Mouse (Mus musculus): ENCODE data around the gene Gm38394.

Gm38394 gene

DNA sequence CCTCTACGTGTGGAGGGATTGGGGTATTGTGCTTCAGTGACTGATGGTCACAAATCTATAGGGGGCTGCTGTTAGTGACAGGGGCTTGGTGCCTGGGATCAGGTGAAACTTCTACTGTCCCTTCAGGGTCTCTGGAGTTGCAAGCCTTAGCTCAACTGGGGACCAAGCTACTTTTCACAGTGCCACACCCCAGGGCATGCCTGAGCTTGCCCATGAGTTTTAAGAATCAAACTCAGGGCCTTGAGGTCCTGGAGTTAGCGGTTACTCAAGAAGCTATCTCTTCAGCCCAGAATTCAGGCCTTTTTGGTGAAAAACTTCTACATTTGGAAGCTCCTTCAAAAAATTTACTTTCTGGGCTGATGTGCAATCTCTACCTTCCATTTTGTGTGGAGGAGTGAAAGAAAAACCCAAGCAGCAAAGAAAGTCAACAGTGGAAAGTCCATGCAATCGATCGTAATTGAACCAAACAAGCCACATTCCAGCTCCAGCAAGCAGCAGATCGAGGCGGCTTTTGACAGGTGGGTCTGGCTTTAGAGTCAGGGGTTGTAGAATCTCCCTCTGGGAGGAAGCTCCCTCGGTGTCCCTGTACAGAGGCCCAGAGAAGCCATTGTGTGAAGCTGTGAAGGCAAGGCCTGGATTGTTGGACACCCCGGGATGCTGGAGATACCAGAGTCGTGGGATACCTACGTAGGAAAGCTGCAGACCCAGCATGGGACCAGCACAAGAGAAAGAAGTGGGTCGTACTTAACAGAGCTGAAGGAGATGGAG lies 3.3 kb upstream of the Gm38394 start:
- DNase-seq (ENCODE audit: low spot score in 2 of 2) = no peak

DNA sequence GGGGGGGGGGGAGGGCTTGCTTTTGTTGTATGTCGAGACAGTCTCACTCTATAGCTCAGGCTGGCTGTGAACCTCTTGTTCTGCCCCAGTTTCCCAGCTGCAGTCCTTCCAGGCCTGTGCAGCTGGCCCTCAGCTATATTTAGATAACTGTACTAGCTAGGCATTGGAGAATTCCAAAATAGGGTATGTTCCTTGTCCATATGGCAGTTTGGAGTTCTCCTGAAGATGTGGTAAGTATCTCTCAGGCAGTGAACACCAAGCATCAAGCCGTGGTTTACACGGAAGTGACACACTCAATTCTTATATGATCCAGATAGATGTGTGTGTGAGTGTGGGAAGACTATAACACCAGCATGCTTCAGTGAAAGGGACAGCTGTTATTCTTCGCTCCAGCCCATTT lies 2.3 kb upstream of the Gm38394 start:
- DNase-seq (ENCODE audit: low spot score in 2 of 2) = peak; percentile 58 to 61

DNA sequence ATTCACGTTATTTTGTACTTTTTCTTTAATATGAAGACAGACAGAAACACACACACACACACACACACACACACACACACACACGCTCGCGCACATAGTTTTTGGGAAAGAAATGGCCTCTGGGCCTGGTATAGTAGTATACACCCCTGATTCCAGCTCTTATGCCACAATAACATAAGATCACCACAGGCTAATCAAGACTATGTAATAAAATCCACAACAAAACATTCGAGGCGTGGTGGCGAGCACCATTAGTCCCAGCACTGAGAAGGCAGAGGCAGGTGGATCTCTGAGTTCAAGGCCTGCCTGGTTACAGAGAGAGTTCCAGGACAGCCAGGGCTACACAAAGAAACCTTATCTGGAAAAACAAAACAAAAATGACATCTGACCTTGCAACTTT lies 1.8 kb upstream of the Gm38394 start:
- DNase-seq (ENCODE audit: low spot score in 2 of 2) = no peak

DNA sequence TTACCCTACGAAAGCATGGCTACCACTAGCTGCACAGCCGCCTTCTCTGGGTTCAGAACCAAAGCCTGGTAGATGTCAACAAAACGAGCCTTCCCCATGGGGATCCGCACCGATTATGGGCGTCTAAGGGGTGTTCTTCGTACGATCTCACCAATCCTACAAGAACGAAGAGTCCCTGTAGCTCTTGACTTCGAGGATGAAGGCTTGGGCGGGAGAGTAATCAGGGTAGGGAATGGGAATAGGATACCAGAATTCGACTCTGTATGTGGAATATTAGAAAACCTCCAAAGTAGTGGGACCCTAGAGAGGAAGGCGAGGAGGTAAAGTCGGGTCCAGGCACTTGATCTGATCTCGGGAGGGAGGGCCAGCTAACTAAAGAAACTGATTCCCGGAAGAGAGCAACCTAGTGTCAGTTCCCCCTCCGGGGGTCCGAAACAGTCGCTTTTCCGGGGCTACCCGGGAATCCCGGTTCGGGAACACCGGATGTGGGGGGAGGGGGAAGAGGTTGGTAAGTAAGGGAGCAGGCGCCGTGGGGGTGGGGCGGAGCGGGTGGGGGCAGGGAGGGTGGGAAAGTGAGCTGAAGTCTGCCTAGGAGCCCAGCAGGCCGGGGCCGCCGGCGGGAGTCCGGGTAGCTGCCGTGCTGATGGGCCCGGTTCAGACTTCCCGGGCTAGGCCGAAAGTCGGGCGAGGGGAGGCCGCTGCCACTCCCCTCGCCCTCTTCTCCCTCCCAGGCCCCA lies 484 bp downstream of the Gm38394 start, which contains the start of gene Zbed6:
Zbed6 (minus strand) TSS at position 420 of the 737 bp plus-strand sequence.
- DNase-seq (ENCODE audit: low spot score in 2 of 2) = peak in 1 of 2 experiments; percentile 59

DNA sequence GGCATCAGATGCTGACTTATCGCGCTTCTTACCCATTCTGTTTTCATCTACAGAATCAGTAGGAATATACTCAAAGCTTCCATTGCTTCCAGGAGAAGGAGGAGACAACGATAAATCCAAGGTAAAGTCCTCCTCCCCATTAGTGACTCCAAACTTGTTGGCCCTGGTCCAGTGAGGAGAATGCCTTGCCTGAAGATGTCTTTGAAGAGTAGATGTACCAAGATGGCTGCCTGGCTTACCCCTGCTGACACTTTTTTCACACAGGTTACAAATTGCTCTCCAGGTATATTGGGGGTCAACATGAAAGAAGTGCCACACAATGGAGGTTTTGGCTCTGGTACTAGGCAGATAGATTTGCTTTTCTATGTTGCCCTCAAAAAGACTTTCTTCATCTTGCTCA lies 2.2 kb downstream of the Gm38394 start:
- DNase-seq (ENCODE audit: low spot score in 2 of 2) = no peak

DNA sequence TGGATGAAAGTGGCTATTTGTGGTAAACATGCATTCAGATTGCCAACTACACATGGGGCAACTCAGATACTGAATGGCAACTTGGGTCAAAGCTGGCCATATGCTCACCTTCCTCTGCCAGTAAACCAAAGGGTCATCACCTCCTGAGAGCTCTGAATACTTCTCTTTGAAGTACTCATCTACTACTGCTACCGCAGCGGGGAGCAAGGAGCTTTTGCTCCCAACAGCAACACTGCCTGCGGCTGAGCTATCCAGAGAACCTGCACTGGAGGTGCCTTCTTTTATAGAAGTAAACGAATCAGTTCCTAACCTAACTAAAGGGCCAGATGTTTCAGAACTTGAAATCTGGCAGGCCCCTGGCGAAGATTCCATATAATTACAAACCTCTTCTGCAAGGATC lies 4.3 kb downstream of the Gm38394 start:
- no peak for DNase-seq (ENCODE audit: low spot score in 2 of 2)

DNA sequence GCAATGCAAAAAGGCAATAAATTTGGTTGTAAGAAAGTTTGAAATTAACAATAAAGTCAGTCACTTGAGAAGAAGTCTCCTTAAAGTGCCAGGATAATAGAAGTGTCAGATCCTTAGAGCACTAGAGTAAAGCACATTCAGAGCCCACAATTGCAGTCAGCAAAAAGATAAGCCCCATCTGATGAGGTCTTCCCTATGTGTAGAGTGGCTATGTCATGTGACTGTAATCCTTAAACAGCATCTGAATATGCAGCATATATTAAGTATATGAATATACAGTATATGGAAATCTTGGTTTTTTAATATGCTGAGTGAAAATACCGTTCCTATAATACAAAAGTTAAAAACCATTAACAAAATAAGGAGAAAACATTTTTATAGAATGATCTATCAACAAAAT lies 8.1 kb downstream of the Gm38394 start:
- no peak for DNase-seq (ENCODE audit: low spot score in 2 of 2)

DNA sequence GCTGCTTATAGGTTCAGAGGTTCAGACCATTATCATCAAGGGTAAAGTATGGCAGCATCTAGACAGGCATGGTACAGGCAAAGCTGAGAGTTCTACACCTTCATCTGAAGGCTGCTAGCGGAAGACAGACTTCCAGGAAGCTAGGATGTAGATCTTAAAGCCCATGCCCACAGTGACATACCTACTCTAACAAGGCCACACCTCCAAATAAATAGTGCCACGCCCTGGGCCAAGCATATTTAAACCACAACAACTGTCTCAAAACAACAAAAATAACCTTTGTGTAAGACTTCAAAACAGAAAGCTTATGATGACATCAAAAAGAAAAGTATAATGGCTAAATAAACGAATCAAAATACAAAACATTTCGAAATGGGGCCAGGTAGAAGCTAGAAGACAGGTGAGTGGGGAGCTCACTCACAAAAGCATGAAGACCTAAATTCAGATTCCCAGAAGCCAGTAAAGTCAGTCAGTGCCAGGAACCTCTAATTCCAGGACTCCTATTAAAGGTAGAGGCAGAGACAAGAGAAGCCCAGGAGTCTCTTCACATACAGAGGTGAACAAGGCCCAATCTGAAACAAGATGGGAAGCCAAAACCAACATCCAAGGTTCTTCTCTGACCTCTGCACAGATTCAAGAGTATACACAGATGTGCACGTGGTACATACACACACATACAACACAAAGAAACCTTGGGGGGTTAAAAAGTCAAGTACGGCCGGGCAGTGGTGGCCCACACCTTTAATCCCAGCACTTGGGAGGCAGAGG lies 10.6 kb downstream of the Gm38394 start:
- DNase-seq (ENCODE audit: low spot score in 2 of 2) = no peak

DNA sequence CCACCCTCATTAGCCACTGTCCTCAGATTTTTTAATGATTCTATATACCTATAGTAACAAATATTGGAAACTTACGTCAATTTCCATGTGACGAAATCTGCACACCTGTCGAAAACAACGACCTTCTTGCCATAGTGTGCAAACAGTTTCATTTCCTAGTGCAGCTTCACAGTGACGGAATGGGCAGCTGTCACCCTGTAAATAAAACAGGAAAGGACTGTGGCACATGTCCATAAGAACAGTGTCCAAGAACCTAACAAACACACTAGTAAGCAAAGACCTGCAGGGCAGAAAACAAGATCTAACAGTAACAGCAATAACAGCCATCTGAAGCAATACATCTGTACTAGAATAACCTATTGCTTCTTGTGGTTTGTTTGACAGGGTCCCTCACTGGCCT lies 15.5 kb downstream of the Gm38394 start:
- DNase-seq (ENCODE audit: low spot score in 2 of 2) = no peak

DNA sequence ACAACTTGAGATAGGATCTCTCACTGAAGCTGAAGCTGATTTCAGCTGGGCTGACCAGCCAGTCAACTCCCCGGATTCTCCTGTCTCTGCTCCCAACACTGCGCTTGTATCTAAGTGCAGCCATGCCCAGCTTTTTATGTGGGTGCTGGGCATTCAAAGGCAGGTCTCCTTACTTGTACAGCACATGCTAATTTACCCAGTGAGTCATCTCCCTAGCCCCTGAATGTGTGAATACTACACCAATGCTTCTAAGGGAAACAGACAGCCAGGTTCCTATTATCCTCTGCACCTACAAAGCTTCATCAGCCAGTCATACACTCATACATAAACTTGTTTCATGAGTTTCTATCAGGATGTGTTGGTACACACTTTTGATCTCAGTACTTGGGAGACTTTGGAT lies 20.0 kb downstream of the Gm38394 start:
- DNase-seq (ENCODE audit: low spot score in 2 of 2) = no peak

DNA sequence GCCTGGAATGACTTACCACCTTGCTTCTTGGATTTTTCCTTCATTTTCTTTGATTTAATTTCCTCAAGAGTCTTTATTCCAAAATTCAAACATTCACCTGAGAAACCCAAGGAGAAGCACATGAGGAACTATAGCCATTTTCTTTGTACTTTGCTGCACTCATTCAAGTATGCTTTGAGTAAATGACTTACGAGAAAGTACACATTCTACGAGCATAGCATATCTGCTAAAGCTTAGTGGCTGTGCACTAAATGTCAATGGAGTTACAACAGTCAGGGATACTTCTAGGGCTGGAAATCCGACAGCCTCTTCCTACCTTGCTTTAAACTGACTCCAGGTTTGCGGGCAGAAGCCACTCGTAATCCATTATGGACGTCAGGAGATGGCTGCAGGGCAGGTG lies 22.6 kb downstream of the Gm38394 start:
- no peak for DNase-seq (ENCODE audit: low spot score in 2 of 2)

DNA sequence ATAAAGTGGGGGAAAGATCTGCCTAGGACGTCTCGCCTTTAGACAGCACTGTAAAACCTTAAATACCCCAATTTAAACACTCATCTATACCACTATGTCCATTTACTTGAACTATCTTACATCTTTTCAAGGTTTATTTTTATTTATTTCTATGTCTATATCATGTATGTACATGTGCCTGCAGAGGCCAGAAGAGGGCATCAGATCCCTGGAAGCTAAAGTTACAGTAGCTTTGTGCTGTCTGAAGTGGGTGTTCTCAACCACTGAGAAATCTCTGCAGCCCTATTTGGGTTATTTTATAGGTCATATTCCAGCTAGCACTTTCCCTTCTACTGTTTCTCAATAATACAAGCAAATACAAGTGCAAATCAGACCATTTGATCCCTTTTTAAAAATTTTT lies 28.9 kb downstream of the Gm38394 start:
- DNase-seq (ENCODE audit: low spot score in 2 of 2) = no peak

DNA sequence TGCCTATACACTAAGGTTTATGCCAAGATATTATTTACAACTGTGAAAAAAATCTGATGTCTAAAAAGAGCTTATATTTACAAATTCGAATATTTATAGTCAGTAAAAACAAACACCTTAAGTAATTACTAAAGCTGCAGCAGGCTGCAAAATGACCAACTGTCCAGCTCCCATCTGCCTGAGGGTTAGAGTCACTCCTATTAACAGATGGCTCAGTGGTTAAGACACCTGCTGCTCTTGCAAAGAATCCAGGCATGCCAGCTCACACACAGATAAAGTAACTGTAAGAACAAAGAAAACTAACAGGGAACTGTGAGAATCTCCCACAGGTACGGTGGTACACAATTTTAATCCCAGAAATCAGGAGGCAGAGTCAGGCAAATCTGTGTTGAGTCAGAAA lies 36.1 kb downstream of the Gm38394 start:
- DNase-seq (ENCODE audit: low spot score in 2 of 2) = no peak

DNA sequence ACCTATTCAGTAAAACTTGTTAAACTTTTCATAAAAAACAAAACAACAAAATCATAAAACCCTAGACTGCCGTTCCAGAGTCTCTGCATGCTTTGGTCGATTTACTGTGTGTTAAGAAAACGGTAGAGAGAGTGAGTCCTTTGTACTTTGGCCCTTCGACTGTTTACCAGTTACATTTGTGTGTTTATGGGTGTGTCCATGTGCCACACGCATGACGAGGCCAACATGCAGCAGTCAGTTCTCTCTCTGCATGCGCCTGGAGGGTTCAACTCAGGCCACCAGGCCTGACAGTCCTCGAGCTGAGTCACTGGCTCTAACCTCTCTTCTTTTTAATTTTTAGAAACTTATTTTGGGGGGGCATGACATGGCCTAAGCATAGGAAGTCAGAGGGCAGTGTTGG lies 42.8 kb downstream of the Gm38394 start:
- no peak for DNase-seq (ENCODE audit: low spot score in 2 of 2)

DNA sequence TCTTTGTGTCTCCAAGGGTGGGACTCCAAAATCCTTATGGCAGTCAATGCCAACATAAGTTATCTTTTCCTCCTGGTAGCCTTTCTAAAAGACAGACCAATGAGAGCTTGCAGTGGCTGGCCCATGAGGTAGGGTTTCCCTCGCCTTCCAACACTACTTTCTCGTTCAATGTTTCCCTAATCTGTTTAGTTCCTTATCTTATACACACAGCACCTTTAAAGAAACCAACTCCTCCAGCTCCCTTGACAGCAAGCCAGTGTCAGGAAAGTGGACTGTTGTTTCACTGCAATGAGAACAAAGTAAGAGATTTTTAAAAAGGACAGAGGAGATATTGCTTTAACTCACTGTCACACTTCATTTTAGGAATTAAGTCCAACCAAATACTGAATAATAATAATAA lies 43.2 kb downstream of the Gm38394 start:
- no peak for DNase-seq (ENCODE audit: low spot score in 2 of 2)

DNA sequence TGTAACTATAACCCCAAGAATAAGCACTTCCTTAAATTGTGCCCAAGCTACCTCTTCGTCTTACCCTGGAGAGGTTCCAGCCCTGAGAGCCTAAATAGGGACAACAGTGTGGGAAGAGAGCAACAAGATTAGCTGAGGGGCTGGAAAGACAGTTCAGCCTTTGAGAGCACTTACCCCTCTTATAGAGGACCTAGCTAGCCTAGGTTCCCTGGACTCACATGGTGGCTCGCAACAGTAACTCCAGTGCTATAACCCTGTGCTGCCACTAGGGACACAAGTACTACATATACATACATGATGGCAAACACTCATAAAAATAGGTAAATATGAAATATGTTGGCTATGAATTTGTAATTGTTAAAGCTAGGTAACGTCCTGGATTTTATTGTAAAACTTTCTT lies 47.3 kb downstream of the Gm38394 start:
- no peak for DNase-seq (ENCODE audit: low spot score in 2 of 2)

DNA sequence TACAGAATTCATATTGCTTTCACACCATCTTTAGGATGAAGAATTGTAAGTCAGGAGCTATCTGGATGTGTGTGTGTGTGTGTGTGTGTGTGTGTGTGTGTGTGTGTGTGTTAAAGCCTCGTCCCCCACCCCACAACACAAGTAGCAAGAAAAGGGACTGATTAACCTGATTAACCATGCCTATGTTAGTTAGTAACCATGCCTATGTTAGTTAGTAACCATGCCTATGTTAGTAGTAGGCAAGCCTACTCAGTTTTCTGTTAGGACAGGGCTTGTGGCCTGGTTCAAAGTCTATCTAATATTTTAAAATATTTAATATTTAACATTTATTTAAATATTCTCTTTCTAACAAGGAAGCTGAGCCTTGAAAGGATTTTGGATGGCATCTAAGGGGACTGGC lies 49.7 kb downstream of the Gm38394 start:
- DNase-seq (ENCODE audit: low spot score in 2 of 2) = no peak

DNA sequence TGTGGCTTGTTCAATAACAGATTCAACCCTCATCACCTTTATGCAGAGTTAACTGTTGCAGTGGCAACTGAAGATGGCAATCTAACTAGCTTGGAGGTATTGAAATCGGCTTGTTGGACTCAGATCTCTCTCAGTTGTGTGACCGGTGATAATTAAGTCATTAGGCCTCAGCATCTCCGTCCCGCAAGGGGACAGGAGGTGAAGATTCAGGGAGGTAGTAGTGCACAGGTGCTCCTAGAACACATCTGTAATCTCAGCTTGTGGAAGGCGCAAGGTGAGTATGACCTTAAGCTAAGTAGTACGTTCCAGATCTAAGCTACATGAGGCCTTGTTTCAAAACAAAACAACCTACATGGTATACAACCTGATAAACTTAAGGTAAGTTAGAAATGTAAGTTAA lies 50.5 kb downstream of the Gm38394 start:
- DNase-seq (ENCODE audit: low spot score in 2 of 2) = no peak

DNA sequence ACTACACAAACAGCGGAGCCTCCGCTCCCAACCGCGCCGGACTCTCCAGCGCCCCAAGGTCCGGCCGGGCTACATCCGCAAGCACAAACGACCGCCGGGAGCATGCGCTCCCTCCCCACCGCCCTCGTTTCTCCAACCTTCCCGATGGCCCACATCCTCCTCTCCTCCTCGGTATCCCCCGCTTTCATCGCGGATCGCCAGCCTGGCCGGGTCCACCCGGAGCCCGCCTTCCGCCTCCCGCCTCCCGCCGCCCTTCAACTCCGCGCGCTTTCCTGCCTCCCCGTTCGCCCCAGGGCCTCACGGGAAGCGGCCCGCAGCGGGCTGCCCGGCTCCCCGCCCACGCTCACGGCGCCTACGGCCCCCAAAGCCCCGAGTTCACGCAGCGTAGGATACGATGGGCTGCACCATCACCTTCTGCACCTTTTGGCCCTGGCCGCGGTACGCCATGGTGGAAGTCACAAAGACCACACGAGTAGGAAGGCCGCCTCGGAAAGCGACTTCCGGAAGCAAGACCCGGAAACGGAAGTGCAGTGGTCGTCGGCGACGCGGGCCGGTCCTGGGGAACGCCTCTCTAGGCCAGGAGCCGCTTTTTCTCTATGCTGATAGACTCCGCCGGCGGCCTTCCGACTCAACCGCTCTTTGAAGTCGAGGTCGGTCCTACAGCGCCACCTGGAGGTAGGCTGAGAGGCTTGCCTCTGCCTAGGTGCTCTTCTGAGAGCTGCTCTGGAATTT lies 51.2 kb downstream of the Gm38394 start, which contains the start of gene Snrpe:
Snrpe (minus strand) TSS at position 521 of the 732 bp plus-strand sequence.
- peak; percentile 82 to 95 for DNase-seq (ENCODE audit: low spot score in 2 of 2)

DNA sequence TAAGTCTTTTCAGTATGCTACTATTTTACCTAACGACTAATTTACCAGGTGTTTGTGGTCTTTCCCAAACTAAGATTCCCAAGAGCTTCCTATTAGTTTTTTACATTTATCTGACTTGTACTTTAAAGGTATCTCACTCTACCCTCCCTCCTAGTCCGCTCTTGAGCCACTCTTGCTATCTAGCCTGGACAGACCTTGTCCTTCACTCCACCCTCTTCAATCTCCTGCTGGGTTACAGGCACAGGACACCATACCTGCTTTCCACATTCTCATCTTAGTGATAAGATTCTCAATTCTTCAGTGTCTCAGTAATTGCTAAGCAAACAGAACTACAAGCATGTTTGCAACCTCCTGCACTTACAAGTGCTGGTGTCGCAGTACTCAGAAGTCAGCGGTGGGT lies 57.9 kb downstream of the Gm38394 start:
- DNase-seq (ENCODE audit: low spot score in 2 of 2) = no peak

DNA sequence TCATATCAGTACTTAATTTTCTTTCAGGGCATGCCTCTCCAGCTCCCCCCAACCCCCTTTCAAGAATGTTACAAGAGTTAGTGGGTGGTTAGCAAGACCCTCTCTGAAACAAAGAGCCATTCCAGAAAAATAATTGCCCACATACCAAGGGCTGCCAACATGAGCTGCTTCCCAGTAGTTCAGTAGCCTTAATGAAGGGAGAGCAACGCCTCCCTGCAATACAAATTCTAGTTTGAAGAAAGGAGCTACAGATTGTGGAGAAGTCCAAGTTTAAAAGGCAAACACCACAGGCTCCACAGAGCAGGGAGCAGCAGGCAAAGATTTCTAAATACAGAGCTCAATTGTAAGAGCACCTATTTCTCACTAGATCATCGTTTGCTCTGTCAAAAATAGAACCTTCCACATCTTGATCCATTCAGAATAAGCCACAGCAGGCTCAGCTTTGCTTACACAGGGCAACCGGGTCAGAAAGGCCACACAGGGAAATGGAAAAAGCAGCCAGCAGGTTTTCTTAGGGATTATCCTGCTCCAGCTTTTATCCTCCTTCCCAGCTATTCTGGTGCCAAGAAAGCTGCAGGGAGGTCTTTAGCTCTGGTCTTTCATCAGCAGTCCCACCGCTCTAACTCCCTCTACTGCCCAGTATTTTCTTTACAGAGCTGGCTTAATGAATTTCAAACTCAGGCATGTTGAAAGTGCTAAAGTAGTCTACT lies 64.7 kb downstream of the Gm38394 start:
- DNase-seq (ENCODE audit: low spot score in 2 of 2) = peak in 1 of 2 experiments; percentile 18

All from left cerebral cortex, adult 9 months (tissue).